Mouse (Mus musculus) midbrain, postnatal 0 days (tissue): Measurements from ENCODE around the gene Jsrp1. TPM values are rescaled to one million over a fixed set of nuclear protein-coding genes. Genes with fewer than 3 reads are reported as not detected.

Experiments used
- ATAC-seq: fragments of 200-750 bp; cut with Nextera tagmentation; 2 replicates; pipeline ENCODE4 v1.8.0; 2017; ENCODE audit warnings: moderate number of reproducible peaks, mild to moderate bottlenecking, moderate TSS enrichment, moderate library complexity; ENCODE audit not compliant: low FRiP score
- DNase-seq: peaks from one replicate; pipeline ENCODE4 v3.0.0-alpha.2; 2015; ENCODE audit warnings: low spot score
- H3K27ac ChIP-seq: fragments of 300-500 bp; sonication (generic); 2 replicates; pipeline ENCODE4 v1.5.1; 2014; ENCODE audit warnings: low read depth, mild to moderate bottlenecking, low read length, mixed read lengths
- H3K27me3 ChIP-seq: fragments of 300-500 bp; sonication (generic); 2 replicates; pipeline ENCODE4 v1.6.1; 2014; ENCODE audit warnings: low read length, control low read depth, mixed read lengths; ENCODE audit not compliant: insufficient read depth
- H3K36me3 ChIP-seq: fragments of 300-500 bp; sonication (generic); 2 replicates; pipeline ENCODE4 v1.6.1; 2014; ENCODE audit warnings: low read length, control low read depth, mixed read lengths; ENCODE audit not compliant: insufficient read depth
- H3K4me1 ChIP-seq: fragments of 300-500 bp; sonication (generic); 2 replicates; pipeline ENCODE4 v1.6.1; 2014; ENCODE audit warnings: mild to moderate bottlenecking, control low read depth, antibody characterized with exemption, low read length, mixed read lengths; ENCODE audit not compliant: insufficient read depth
- H3K4me2 ChIP-seq: fragments of 300-500 bp; sonication (generic); 2 replicates; pipeline ENCODE4 v1.6.1; 2014; ENCODE audit warnings: low read depth, mild to moderate bottlenecking, low read length, mixed read lengths; ENCODE audit not compliant: poor library complexity, severe bottlenecking
- H3K4me3 ChIP-seq: fragments of 300-500 bp; sonication (generic); 2 replicates; pipeline ENCODE4 v1.5.1; 2014; ENCODE audit warnings: low read depth, mild to moderate bottlenecking, low read length, moderate library complexity
- H3K9ac ChIP-seq: fragments of 300-500 bp; sonication (generic); replicated peaks from 2 replicates; pipeline ENCODE4 v1.6.1; 2014; ENCODE audit warnings: mild to moderate bottlenecking, low read length, moderate library complexity, mixed read lengths; ENCODE audit not compliant: poor library complexity, severe bottlenecking
- H3K9me3 ChIP-seq: fragments of 300-500 bp; sonication (generic); 2 replicates; pipeline ENCODE4 v1.6.1; 2016; ENCODE audit warnings: low read length, control low read depth
- CTCF ChIP-seq: IDR thresholded peaks from 2 replicates; pipeline ENCODE4 v1.5.1; 2016; ENCODE audit warnings: antibody characterized with exemption, mild to moderate bottlenecking
- WGBS: fragments of 180-500 bp; shearing (Covaris S2); extraction: QIAGEN DNeasy Blood & Tissue Kit; methylation state at CpG from one replicate; pipeline ENCODE4 v1.1.7; 2014; 5-methylcytosine and 5-hydroxymethylcytosine counted together
- polyA plus RNA-seq: library from polyadenylated mRNA; unstranded; fragments of >200 nt; fragmentation: Nextera tagmentation; extraction: Ambion mirVana; gene quantifications from 2 replicates; pipeline ENCODE4 v1.2.1, GENCODE M21; 2015
- total RNA-seq: library from RNA; depleted of rRNA; stranded (reverse); fragments of >200 nt; gene quantifications from 2 replicates; pipeline ENCODE4 v1.2.3, GENCODE M21; 2014

Jsrp1 gene
- total and polyA plus RNA-seq, 2 experiments from 2014 or later = 1.1 TPM; not detected in 1

GRCm38 (mm10) chr10:80839848-80840247, 26.6 kb upstream of the Jsrp1 start:
- no peak overlapping the region for H3K9ac ChIP-seq
- DNase-seq = no peak
- no peak overlapping the region for H3K4me2 ChIP-seq
- H3K27ac ChIP-seq = no peak overlapping the region
- WGBS = 56% methylated on average over 6 of the region's 6 CpGs
- no peak overlapping the region for H3K4me3 ChIP-seq
- no peaks in the 10 kb centered on the region for H3K4me1 ChIP-seq
- ATAC-seq = no peak
- no peaks in the 10 kb centered on the region; the same call in 1 of the 2 replicates for H3K27me3 ChIP-seq
- TF ChIP-seq CTCF = no peak
- peaks cover 3% of the 10 kb centered on the region; the same call in 1 of the 2 replicates for H3K36me3 ChIP-seq
- H3K9me3 ChIP-seq = no peaks in the 10 kb centered on the region

- ATAC-seq (no peak), DNase-seq (no peak)
- H3K27ac ChIP-seq = no peak overlapping the region
- H3K9ac ChIP-seq = no peak overlapping the region
- no peak for TF ChIP-seq CTCF
- no peaks in the 10 kb centered on the region for H3K9me3 ChIP-seq
- H3K27me3 ChIP-seq = no peaks in the 10 kb centered on the region; the same call in 1 of the 2 replicates
- WGBS = 73% methylated on average over 2 of the region's 2 CpGs
- no peak overlapping the region for H3K4me2 ChIP-seq
- no peaks in the 10 kb centered on the region for H3K4me1 ChIP-seq
- H3K36me3 ChIP-seq = peaks cover 9% of the 10 kb centered on the region
- H3K4me3 ChIP-seq = no peak overlapping the region
These were observed 25.1 kb upstream of the Jsrp1 start for GRCm38 (mm10) chr10:80838346-80838912.

GRCm38 (mm10) chr10:80837827-80838226, 24.5 kb upstream of the Jsrp1 start:
- H3K4me3 ChIP-seq = no peak overlapping the region
- 17% methylated on average over 2 of the region's 2 CpGs for WGBS
- H3K27me3 ChIP-seq = no peaks in the 10 kb centered on the region; the same call in 1 of the 2 replicates

GRCm38 (mm10) chr10:80836949-80837379, 23.7 kb upstream of the Jsrp1 start:
- peaks cover 11% of the 10 kb centered on the region for H3K36me3 ChIP-seq
- no peak overlapping the region for H3K27ac ChIP-seq
- no peaks in the 10 kb centered on the region for H3K4me1 ChIP-seq
- no peak overlapping the region for H3K4me3 ChIP-seq
- WGBS = 47% methylated on average over 7 of the region's 7 CpGs
- no peaks in the 10 kb centered on the region for H3K9me3 ChIP-seq
- no peak for TF ChIP-seq CTCF
- no peak for DNase-seq
- no peak overlapping the region for H3K9ac ChIP-seq
- no peaks in the 10 kb centered on the region for H3K27me3 ChIP-seq
- no peak overlapping the region for H3K4me2 ChIP-seq
- no peak for ATAC-seq

More at GRCm38 (mm10) chr10:80837827-80838226, 24.5 kb upstream of the Jsrp1 start:
- ATAC-seq = no peak
- H3K4me2 ChIP-seq = no peak overlapping the region
- no peak for TF ChIP-seq CTCF
- no peak overlapping the region for H3K9ac ChIP-seq
- H3K27ac ChIP-seq = no peak overlapping the region
- no peak for DNase-seq
- peaks cover 11% of the 10 kb centered on the region for H3K36me3 ChIP-seq
- no peaks in the 10 kb centered on the region for H3K9me3 ChIP-seq
- no peaks in the 10 kb centered on the region for H3K4me1 ChIP-seq

GRCm38 (mm10) chr10:80835617-80836016, 22.3 kb upstream of the Jsrp1 start:
- Histone ChIP-seq H3K9me3 (no peaks in the 10 kb centered on the region), H3K4me2 (no peak overlapping the region), H3K9ac (no peak overlapping the region), H3K27me3 (no peaks in the 10 kb centered on the region), H3K27ac (no peak overlapping the region), H3K36me3 (peaks cover 12% of the 10 kb centered on the region), H3K4me3 (no peak overlapping the region), H3K4me1 (no peaks in the 10 kb centered on the region)
- DNase-seq (no peak), ATAC-seq (no peak)
- TF ChIP-seq CTCF = no peak
- 54% methylated on average over 30 of the region's 30 CpGs for WGBS

- Histone ChIP-seq H3K9ac (no peak overlapping the region), H3K27me3 (no peaks in the 10 kb centered on the region), H3K4me3 (no peak overlapping the region), H3K27ac (no peak overlapping the region), H3K9me3 (no peaks in the 10 kb centered on the region), H3K4me1 (peaks cover 2% of the 10 kb centered on the region; the same call in 1 of the 2 replicates), H3K36me3 (peaks cover 25% of the 10 kb centered on the region), H3K4me2 (no peak overlapping the region)
- DNase-seq = no peak
- no peak for ATAC-seq
- no peak for TF ChIP-seq CTCF
- WGBS = 34% methylated on average over 7 of the region's 7 CpGs
These were observed 19.5 kb upstream of the Jsrp1 start for GRCm38 (mm10) chr10:80832818-80833217.
